Mouse (Mus musculus) T-helper 2 cell (primary cell): ENCODE results near the gene Optn.

Source experiments
- in situ Hi-C: fragments of 300-600 bp; cut with MboI, MseI; formaldehyde crosslinking; loops from one replicate; pipeline ENCODE4 v1.15.1; 2025; ENCODE audit warnings: high pct_unique_total_duplicates

Gene Optn

GRCm38 (mm10) chr2:5062496-5063298 is 1.2 kb downstream of the Optn start:
- in situ Hi-C loops, result no loop called here

- in situ Hi-C loops, result no loop called here
These were observed 2.6 kb downstream of the Optn start for GRCm38 (mm10) chr2:5061133-5061708.

GRCm38 (mm10) chr2:5059997-5060396 is 3.9 kb downstream of the Optn start:
- in situ Hi-C loops, result no loop called here

GRCm38 (mm10) chr2:5058436-5058835 is 5.4 kb downstream of the Optn start:
- in situ Hi-C loops, result no loop called here

GRCm38 (mm10) chr2:5050562-5050961 is 13.3 kb downstream of the Optn start:
- in situ Hi-C loops, result no loop called here

- in situ Hi-C loops, result no loop called here
These were observed 16.8 kb downstream of the Optn start for GRCm38 (mm10) chr2:5047016-5047415.

- in situ Hi-C loops, result no loop called here
These were observed 18.4 kb downstream of the Optn start for GRCm38 (mm10) chr2:5045269-5045965.

- in situ Hi-C loops, result no loop called here
These were observed 19.5 kb downstream of the Optn start for GRCm38 (mm10) chr2:5044321-5044720.

GRCm38 (mm10) chr2:5043476-5043761 is 20.4 kb downstream of the Optn start:
- in situ Hi-C loops, result no loop called here

GRCm38 (mm10) chr2:5042616-5043475 is 21.0 kb downstream of the Optn start:
- in situ Hi-C loops, result no loop called here

- in situ Hi-C loops, result no loop called here
These were observed 22.0 kb downstream of the Optn start for GRCm38 (mm10) chr2:5041854-5042253.

GRCm38 (mm10) chr2:5040281-5041161 is 23.3 kb downstream of the Optn start:
- in situ Hi-C loops, result no loop called here

- in situ Hi-C loops, result no loop called here
These were observed 24.3 kb downstream of the Optn start for GRCm38 (mm10) chr2:5039350-5040170.

GRCm38 (mm10) chr2:5038320-5038719 is 25.5 kb downstream of the Optn start:
- in situ Hi-C loops, result no loop called here

GRCm38 (mm10) chr2:5037390-5037789 is 26.5 kb downstream of the Optn start:
- in situ Hi-C loops, result no loop called here

- in situ Hi-C loops, result no loop called here
These were observed 27.3 kb downstream of the Optn start for GRCm38 (mm10) chr2:5036411-5037076.

- in situ Hi-C loops, result no loop called here
These were observed 28.6 kb downstream of the Optn start for GRCm38 (mm10) chr2:5035241-5035640.

- in situ Hi-C loops, result no loop called here
These were observed 29.1 kb downstream of the Optn start for GRCm38 (mm10) chr2:5034801-5035200.

- in situ Hi-C loops, result no loop called here
These were observed 30.1 kb downstream of the Optn start for GRCm38 (mm10) chr2:5033546-5034420.
